Comparison of ENCODE assay signal across 24 mouse cellular contexts in the genomic region with DNA sequence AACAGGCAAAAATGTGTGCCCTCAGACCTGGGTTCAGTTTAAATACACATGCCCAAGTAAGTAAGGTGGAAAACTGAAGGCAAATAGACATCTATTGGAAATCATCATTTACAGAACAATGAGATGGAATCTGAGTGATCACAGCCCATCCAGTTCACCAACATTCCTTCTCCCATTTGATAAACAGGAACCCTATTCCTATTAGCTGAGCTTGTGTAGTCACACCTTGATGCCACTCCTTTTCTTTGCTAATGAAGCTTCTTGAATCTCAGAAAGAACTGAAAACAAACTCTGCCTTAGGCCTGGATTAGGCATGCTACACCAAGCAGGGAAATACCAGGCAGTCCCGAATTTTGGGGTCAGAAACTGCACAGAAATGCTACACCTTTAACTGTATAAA.
DNase-seq lines count a peak whose midpoint lies in the region; ATAC-seq and TF ChIP-seq lines count a peak whose summit lies in the region.
"Had no signal": no experiment of that assay in that cellular context is flagged by ENCODE, and none has a peak within 500 bp of the region (broad histone marks: within the 10 kb centered on the region; RNA-seq: fewer than 3 reads in every experiment).

No protein-coding gene starts in this region.

- no peak for TF ChIP-seq CTCF in ES-Bruce4 (IDR thresholded peaks at IDR 0.05; ENCODE audit: low read depth, low read length)

- H3K4me2 ChIP-seq in kidney, embryonic 14.5 days (replicated peaks; ENCODE audit: low read depth, low read length), result no peak overlapping the region
- H3K4me2 ChIP-seq in forebrain, embryonic 15.5 days (replicated peaks), result no peak overlapping the region
- H3K4me2 ChIP-seq: embryonic facial prominence, embryonic 12.5 days; embryonic facial prominence, embryonic 15.5 days; forebrain, embryonic 12.5 days had no signal

- peaks cover 14% of the 10 kb centered on the region for H3K9me3 ChIP-seq in ES-Bruce4 (replicated peaks; ENCODE audit: control insufficient read depth, insufficient read depth, low read length, poor library complexity, severe bottlenecking)
- peaks cover 10% of the 10 kb centered on the region for H3K9me3 ChIP-seq in kidney, embryonic 14.5 days (ENCODE audit: control insufficient read depth, low read length)
- H3K9me3 ChIP-seq in forebrain, embryonic 15.5 days, result 0 out of 2 replicates have a peak, but pooled peaks cover 7% of the 10 kb centered on the region

- WGBS in kidney, embryonic 14.5 days, result 73% methylated on average over 1 of the region's 1 CpGs
- WGBS in forebrain, embryonic 15.5 days, result 67% methylated on average over 1 of the region's 1 CpGs

- H3K27ac ChIP-seq in ES-Bruce4 (ENCODE audit: insufficient read depth, low read length), result peak overlapping the region; percentile 87
- H3K27ac ChIP-seq in kidney, embryonic 14.5 days (ENCODE audit: low read depth, low read length), result no peak overlapping the region
- H3K27ac ChIP-seq in forebrain, embryonic 15.5 days (replicated peaks), result no peak overlapping the region
- H3K27ac ChIP-seq: embryonic facial prominence, embryonic 12.5 days; embryonic facial prominence, embryonic 15.5 days; forebrain, embryonic 10.5 days; forebrain, embryonic 12.5 days had no signal

- TF ChIP-seq EP300 in ES-Bruce4 (IDR thresholded peaks at IDR 0.05; ENCODE audit: insufficient read depth, low read depth, low read length), result no peak

- no peaks in the 10 kb centered on the region for H3K27me3 ChIP-seq in ES-Bruce4 (ENCODE audit: control insufficient read depth, insufficient read depth, low read length, poor library complexity, severe bottlenecking)
- no peaks in the 10 kb centered on the region for H3K27me3 ChIP-seq in kidney, embryonic 14.5 days (ENCODE audit: control insufficient read depth, insufficient read depth, low read length)
- no peaks in the 10 kb centered on the region for H3K27me3 ChIP-seq in forebrain, embryonic 15.5 days
- H3K27me3 ChIP-seq: embryonic facial prominence, embryonic 12.5 days; embryonic facial prominence, embryonic 15.5 days; forebrain, embryonic 12.5 days had no signal

- TF ChIP-seq POLR2A in ES-Bruce4 (IDR thresholded peaks at IDR 0.05; ENCODE audit: insufficient read depth, low read length), result no peak

- H3K4me3 ChIP-seq in ES-Bruce4 (ENCODE audit: low read depth, low read length), result no peak overlapping the region
- H3K4me3 ChIP-seq in kidney, embryonic 14.5 days (ENCODE audit: low read length), result no peak overlapping the region
- no peak overlapping the region for H3K4me3 ChIP-seq in forebrain, embryonic 15.5 days
- H3K4me3 ChIP-seq: embryonic facial prominence, embryonic 12.5 days; embryonic facial prominence, embryonic 15.5 days; erythroblast, embryonic 14.5 days; forebrain, embryonic 10.5 days; forebrain, embryonic 12.5 days had no signal

- no peaks in the 10 kb centered on the region for H3K4me1 ChIP-seq in ES-Bruce4 (ENCODE audit: control insufficient read depth, insufficient read depth, low read length)
- H3K4me1 ChIP-seq in kidney, embryonic 14.5 days (ENCODE audit: control insufficient read depth, insufficient read depth, low read length), result no peaks in the 10 kb centered on the region
- no peaks in the 10 kb centered on the region for H3K4me1 ChIP-seq in forebrain, embryonic 15.5 days
- H3K4me1 ChIP-seq: embryonic facial prominence, embryonic 12.5 days; embryonic facial prominence, embryonic 15.5 days; forebrain, embryonic 12.5 days had no signal

- DNase-seq in ES-CJ7 (ENCODE audit: low read depth, low spot score), result peak; percentile 52
- DNase-seq in R1 (ENCODE audit: low read depth, low spot score), result peak; percentile 56
- DNase-seq in ZHBTc4 (ENCODE audit: low read depth, low spot score), result peak; percentile 65
- DNase-seq in cerebellum, postnatal 4 days (ENCODE audit: low spot score in 2 of 2), result no peak
- DNase-seq: adrenal gland, adult 8-10 months; adrenal gland, postnatal 14 days; adrenal gland, postnatal 36 days; cerebellum, adult 11-12 months; cerebellum, adult 2 months; cerebellum, adult 9-10 months; cerebellum, postnatal 10 days; cerebellum, postnatal 25 days; embryo, embryonic 11 days; forebrain, postnatal 0 days had no signal

- no peak for ATAC-seq in kidney, embryonic 14.5 days (ENCODE audit: low FRiP score, low TSS enrichment)
- ATAC-seq in forebrain, embryonic 15.5 days (replicated peaks), result no peak
- ATAC-seq: forebrain, embryonic 14.5 days; forebrain, postnatal 0 days had no signal

- no peaks in the 10 kb centered on the region for H3K36me3 ChIP-seq in ES-Bruce4 (ENCODE audit: control insufficient read depth, insufficient read depth, low read length, poor library complexity, severe bottlenecking)
- no peaks in the 10 kb centered on the region for H3K36me3 ChIP-seq in kidney, embryonic 14.5 days (ENCODE audit: control insufficient read depth, insufficient read depth, low read length)
- H3K36me3 ChIP-seq in forebrain, embryonic 15.5 days, result no peaks in the 10 kb centered on the region
- H3K36me3 ChIP-seq: embryonic facial prominence, embryonic 12.5 days; embryonic facial prominence, embryonic 15.5 days; forebrain, embryonic 10.5 days; forebrain, embryonic 12.5 days; G1E had no signal

- H3K9ac ChIP-seq in ES-Bruce4 (ENCODE audit: low read depth, poor library complexity, severe bottlenecking), result no peak overlapping the region
- H3K9ac ChIP-seq in kidney, embryonic 14.5 days (ENCODE audit: low read depth, low read length), result no peak overlapping the region
- H3K9ac ChIP-seq in forebrain, embryonic 15.5 days (replicated peaks), result no peak overlapping the region
- H3K9ac ChIP-seq: embryonic facial prominence, embryonic 12.5 days; embryonic facial prominence, embryonic 15.5 days; forebrain, embryonic 12.5 days; forebrain, postnatal 0 days had no signal

Comparison
In these comparisons a context has a peak if more than half of its experiments do, and no peak if none do; other contexts are left out.
1. DNase-seq: peak in ES-CJ7 (single experiment), R1 (single experiment) and ZHBTc4 (single experiment); none in cerebellum, postnatal 4 days (0 of 2).